Mouse (Mus musculus) R1 (cell line): Measurements from ENCODE around the gene Smok2a.
"Not testable (repeated sequence)": the region's sequence is repeated elsewhere in the genome, so short reads cannot be mapped to it uniquely, and the experiment has no call there.

Experiments
- DNase-seq: peaks from one replicate; pipeline ENCODE4 v3.0.0-alpha.2; 2018; ENCODE audit warnings: low read depth, low spot score

Smok2a gene

DNA sequence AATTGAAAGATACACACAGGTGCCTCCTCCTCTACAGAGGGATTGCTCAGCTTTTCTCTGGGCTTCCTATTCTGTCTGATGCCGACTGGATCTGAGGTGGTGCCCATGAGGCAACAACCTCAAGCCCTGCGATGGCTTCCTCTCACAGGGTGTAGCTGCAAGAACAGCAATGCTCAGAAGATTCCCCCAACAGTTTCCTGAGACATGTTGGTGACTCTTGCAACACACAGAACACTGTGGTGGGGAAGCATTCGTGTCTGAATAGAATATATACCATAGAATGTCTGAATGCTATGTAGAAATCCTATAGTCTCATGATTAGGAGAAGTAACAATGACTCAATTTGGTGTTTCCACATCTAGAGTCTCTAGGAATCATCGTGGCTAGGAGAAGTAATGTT lies 6.8 kb upstream of the Smok2a start:
- DNase-seq: no peak

DNA sequence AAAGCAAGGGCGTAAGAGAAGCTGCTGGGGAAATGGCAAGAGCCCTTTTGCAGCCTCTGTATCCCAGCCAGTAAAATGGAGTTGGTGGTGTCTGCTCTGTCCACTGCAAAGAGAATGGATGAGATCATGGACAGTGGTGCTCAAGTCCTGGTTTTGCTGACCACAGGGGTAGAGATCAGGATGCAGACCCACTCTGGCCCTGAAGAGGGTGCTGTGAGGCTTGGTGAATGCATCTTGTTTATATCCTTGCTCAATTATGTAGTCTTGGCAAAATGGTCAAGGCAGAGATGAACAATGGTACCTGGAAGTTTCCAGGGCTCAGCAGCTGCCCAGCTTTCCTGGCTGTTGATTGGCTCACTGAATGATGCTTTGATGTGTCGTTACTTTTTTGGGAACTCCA lies 5.4 kb upstream of the Smok2a start:
- no peak for DNase-seq

GRCm38 (mm10) chr17:13221921-13222320 lies 933 bp downstream of the Smok2a start:
- not testable (repeated sequence) for DNase-seq

DNA sequence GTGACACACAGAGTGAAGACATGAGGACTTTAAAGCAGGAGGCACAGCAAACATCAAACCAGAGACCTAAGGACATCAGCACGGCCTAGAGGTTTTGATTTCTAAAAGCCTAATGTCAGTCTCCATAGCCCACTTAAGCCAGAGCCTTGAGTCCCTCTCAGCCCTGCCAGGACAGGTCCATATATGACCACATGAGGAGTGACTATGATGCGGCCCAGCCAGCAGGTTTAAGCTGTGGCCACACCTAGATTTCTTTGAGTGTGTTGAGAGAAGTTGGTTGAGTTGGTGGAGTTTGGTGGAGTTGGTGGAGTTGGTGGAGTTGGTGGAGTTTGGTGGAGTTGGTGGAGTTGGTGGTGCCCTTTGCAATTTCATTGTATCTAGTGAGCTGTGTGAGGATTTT lies 9.0 kb downstream of the Smok2a start, which contains the start of gene Smok2b:
TSS of gene Smok2b (plus strand) at position 301 of the 400 bp plus-strand sequence.
- DNase-seq: not testable (repeated sequence)

GRCm38 (mm10) chr17:13239461-13239860 lies 18.5 kb downstream of the Smok2a start:
- DNase-seq: not testable (repeated sequence)

DNA sequence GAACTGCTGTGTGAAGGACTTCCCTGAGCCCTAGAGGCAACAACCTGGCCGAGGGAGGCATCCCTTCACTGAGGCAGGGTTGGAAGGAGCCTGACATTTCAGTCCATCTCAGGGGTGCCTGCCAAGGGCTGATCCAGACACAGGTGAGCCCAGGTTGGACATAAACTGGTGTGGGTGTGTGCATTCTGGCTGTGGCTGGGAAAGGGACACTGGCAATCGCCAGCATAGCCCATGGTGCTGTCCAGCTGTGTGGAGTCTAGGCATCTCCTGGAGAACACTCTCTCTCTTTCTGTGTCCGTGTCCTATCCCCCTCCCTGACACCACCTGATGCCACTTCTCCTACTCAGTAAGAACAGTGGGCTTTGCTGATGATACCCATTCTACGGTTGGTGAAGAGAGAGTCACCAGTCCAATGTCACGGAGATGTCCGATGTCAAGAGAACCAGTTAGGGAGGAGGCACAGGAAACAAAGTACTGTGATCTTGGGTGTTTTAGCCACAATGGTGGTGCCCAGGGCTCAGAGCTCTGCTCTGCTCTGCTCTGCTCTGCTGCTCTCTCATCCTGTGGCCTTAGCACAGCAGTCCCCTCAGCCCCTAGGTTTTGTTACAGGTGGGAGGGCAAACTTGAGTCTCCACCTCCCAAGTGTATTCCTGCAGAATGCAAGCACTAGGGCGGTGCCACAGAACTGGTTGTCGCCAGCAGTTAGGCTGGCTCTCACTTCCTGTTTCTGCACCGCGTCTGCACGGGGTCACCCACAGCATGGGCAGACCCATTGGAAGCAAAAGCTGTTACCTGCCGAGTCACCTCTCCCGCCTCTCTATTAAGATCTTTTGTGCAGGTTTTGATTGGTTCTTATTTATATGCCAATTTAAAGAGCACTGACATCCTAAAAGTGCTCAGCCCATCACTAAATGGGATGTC lies 20.1 kb downstream of the Smok2a start:
- not testable (repeated sequence) for DNase-seq

DNA sequence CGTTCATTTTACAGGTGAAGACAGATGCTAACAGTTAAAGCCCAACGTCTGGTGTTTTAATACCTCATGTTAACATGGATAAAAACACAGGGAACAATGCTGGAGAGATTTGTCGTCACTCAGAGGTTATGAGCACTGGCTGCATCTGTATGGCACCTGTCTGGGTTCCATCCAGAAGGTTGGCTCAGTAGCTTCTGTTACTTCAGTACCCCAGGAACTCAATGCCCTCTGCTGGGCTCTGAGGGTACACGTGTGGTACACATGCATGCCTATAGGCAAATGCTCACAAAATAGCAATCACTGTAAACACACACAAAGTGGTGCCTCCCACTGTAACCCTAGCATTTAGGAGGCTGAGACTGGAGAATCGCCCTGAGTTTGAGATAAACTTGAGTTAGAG lies 33.8 kb downstream of the Smok2a start:
- DNase-seq: not testable (repeated sequence)
